Mouse (Mus musculus) ES-E14 (cell line): ENCODE measurements around the gene Parp6.

ENCODE experiments used
- CHD2 ChIP-seq: IDR thresholded peaks from 2 replicates; pipeline ENCODE4 v1.6.1; 2014; ENCODE audit warnings: mild to moderate bottlenecking, low read depth, low read length, inconsistent platforms
- MAFK ChIP-seq: IDR thresholded peaks from 2 replicates; pipeline ENCODE4 v1.6.1; 2014; ENCODE audit warnings: mild to moderate bottlenecking, low read depth, low read length, inconsistent platforms; ENCODE audit not compliant: insufficient read depth
- ZC3H11A ChIP-seq: IDR thresholded peaks from 2 replicates; pipeline ENCODE4 v1.6.1; 2012; ENCODE audit warnings: low read depth, mild to moderate bottlenecking, inconsistent platforms, low read length, borderline replicate concordance
- ZNF384 ChIP-seq: IDR thresholded peaks from 2 replicates; pipeline ENCODE4 v1.6.1; 2012; ENCODE audit warnings: low read depth, low read length, inconsistent platforms

GRCm38 (mm10) chr9:59667250-59667649, 50.2 kb downstream of the Parp6 start:
- TF ChIP-seq ZC3H11A (no peak), CHD2 (no peak), ZNF384 (no peak), MAFK (no peak)
